10 mouse cellular contexts compared by ENCODE assay signal in the genomic region with DNA sequence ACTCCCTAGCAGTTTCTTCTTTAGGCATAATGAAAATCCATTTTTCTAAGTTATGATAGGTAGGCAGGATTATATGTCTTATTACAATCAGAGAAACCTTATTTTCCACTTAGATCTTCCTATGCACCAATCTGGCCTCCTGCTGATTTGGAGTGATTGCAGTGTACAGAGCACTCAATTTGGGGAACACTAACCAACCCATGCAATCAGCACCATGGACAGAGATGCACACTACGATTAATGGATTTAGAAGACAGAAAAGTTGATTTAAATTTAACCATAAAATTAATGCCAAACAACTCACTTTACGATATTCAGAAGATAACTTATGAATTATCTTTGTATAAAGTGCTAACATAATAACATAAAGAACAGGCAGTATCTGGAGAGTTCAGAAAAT.
DNase-seq lines count a peak whose midpoint lies in the region; ATAC-seq and TF ChIP-seq lines count a peak whose summit lies in the region.
"Had no signal": no experiment of that assay in that cellular context is flagged by ENCODE, and none has a peak within 500 bp of the region (broad histone marks: within the 10 kb centered on the region; RNA-seq: fewer than 3 reads in every experiment).

No protein-coding gene starts in this region.

- no peak for TF ChIP-seq CTCF in CH12.LX (conservative IDR thresholded peaks at IDR 0.05 in 1 of 2, IDR thresholded peaks at IDR 0.05 in 1 of 2; ENCODE audit: low read depth in 2 of 2, low read length in 2 of 2)

- no peak overlapping the region for H3K27ac ChIP-seq in CH12.LX (ENCODE audit: insufficient read depth, low read depth)
- H3K27ac ChIP-seq in embryonic facial prominence, embryonic 14.5 days (replicated peaks; ENCODE audit: low read depth, low read length) = no peak overlapping the region

- in situ Hi-C loops in CH12.LX (cut with MboI; ENCODE audit: low pct_ligation_motif_present, low pct_unique_long_range_greater_than_20kb, low sequenced_read_pairs) = no loop called here

- H3K4me3 ChIP-seq in CH12.LX (replicated peaks in 1 of 3; ENCODE audit: low read depth in 2 of 3, low read length in 2 of 3, poor library complexity in 1 of 3) = no peak overlapping the region
- no peak overlapping the region for H3K4me3 ChIP-seq in embryonic facial prominence, embryonic 14.5 days (ENCODE audit: low read depth, low read length)

- no peaks in the 10 kb centered on the region for H3K79me2 ChIP-seq in CH12.LX (replicated peaks; ENCODE audit: control insufficient read depth, extremely low read depth, insufficient read depth, poor library complexity, severe bottlenecking)

- dilution Hi-C loops in CH12.LX (cut with MboI; ENCODE audit: extremely low pct_ligation_motif_present, extremely low pct_unique_long_range_greater_than_20kb, low sequenced_read_pairs) = no loop called here

- no peak for TF ChIP-seq RAD21 in CH12.LX (IDR thresholded peaks at IDR 0.05; ENCODE audit: low read depth, low read length)

- DNase-seq in kidney, postnatal 10 days = peak; percentile 54
- no peak for DNase-seq in kidney, adult 8-10 months
- DNase-seq in CH12.LX (ENCODE audit: extremely low read depth) (peak; percentile 10), MEL-GATA-1-ER (ENCODE audit: extremely low read depth, low read depth) (peak; percentile 25)
- peak; percentile 75 for DNase-seq in embryonic facial prominence, embryonic 14.5 days (ENCODE audit: low spot score)
- DNase-seq in B cell, adult 2 months = no peak
- DNase-seq in layer of hippocampus, adult 18-20 months (ENCODE audit: low spot score in 2 of 2) = no peak
- DNase-seq: cerebellum, postnatal 10 days; gastrocnemius, postnatal 36 days had no signal

- no peak for ATAC-seq in embryonic facial prominence, embryonic 14.5 days (ENCODE audit: low read depth)

- H3K9ac ChIP-seq in CH12.LX (ENCODE audit: insufficient read depth, low read depth) = no peak overlapping the region
- no peak overlapping the region for H3K9ac ChIP-seq in embryonic facial prominence, embryonic 14.5 days (ENCODE audit: low read depth, low read length)

- no peaks in the 10 kb centered on the region for H3K4me1 ChIP-seq in CH12.LX (ENCODE audit: control insufficient read depth in 1 of 2, insufficient read depth in 2 of 2)
- H3K4me1 ChIP-seq in embryonic facial prominence, embryonic 14.5 days (ENCODE audit: control insufficient read depth, insufficient read depth, low read length) = no peaks in the 10 kb centered on the region

- no peak for TF ChIP-seq POLR2A in CH12.LX (IDR thresholded peaks at IDR 0.05; ENCODE audit: low read depth, low read length)

- no peaks in the 10 kb centered on the region for H3K27me3 ChIP-seq in CH12.LX (replicated peaks)
- no peaks in the 10 kb centered on the region for H3K27me3 ChIP-seq in embryonic facial prominence, embryonic 14.5 days (replicated peaks; ENCODE audit: control insufficient read depth, insufficient read depth, low read length)

- H3K36me3 ChIP-seq in CH12.LX (replicated peaks in 1 of 2; ENCODE audit: control insufficient read depth in 1 of 2, insufficient read depth in 1 of 2, low read length in 1 of 2) = no peaks in the 10 kb centered on the region
- H3K36me3 ChIP-seq in embryonic facial prominence, embryonic 14.5 days (ENCODE audit: control insufficient read depth, insufficient read depth, low read length) = no peaks in the 10 kb centered on the region; the same call in 1 of the 2 replicates
- H3K36me3 ChIP-seq: G1E had no signal

- 36% methylated on average over 2 of the region's 2 CpGs for WGBS in embryonic facial prominence, embryonic 14.5 days

- TF ChIP-seq EP300 in CH12.LX (IDR thresholded peaks at IDR 0.05; ENCODE audit: low read length) = no peak

- H3K9me3 ChIP-seq in CH12.LX (replicated peaks; ENCODE audit: low read length) = no peaks in the 10 kb centered on the region
- H3K9me3 ChIP-seq in embryonic facial prominence, embryonic 14.5 days (ENCODE audit: control insufficient read depth, low read length) = no peaks in the 10 kb centered on the region

- H3K4me2 ChIP-seq in CH12.LX (ENCODE audit: insufficient read depth, low read depth, poor library complexity, severe bottlenecking) = no peak overlapping the region
- H3K4me2 ChIP-seq in embryonic facial prominence, embryonic 14.5 days (ENCODE audit: low read depth, low read length) = no peak overlapping the region

TF ChIP-seq in CH12.LX, 34 proteins besides CTCF, POLR2A, EP300 and RAD21:
- TF ChIP-seq JUND (conservative IDR thresholded peaks at IDR 0.05; ENCODE audit: low read depth, low read length) = no peak
- no peak for TF ChIP-seq JUN (IDR thresholded peaks at IDR 0.05; ENCODE audit: insufficient read depth, low read depth, low read length)
- TF ChIP-seq ETS1 (conservative IDR thresholded peaks at IDR 0.05; ENCODE audit: low read depth, low read length) = no peak
TF ChIP-seq in CH12.LX: peak in this region for 0.

Comparison
In these comparisons a context has a peak if more than half of its experiments do, and no peak if none do; other contexts are left out.
1. DNase-seq: peak in kidney, postnatal 10 days (single experiment), CH12.LX (single experiment), MEL-GATA-1-ER (single experiment) and embryonic facial prominence, embryonic 14.5 days (single experiment); none in kidney, adult 8-10 months (0 of 2), B cell, adult 2 months (0 of 2) and layer of hippocampus, adult 18-20 months (0 of 2).